Mouse (Mus musculus) erythroblast, embryonic 14.5 days (primary cell): Measurements from ENCODE around the gene Ano10.

Experiments
- GATA1 ChIP-seq: IDR thresholded peaks from 2 replicates; pipeline ENCODE4 v1.6.1; 2012; ENCODE audit warnings: low read length, inconsistent platforms, mixed read lengths
- TAL1 ChIP-seq: IDR thresholded peaks from 3 replicates; pipeline ENCODE4 v1.6.1; 2012; ENCODE audit warnings: low read length, inconsistent platforms, mixed read lengths

- no peak for TF ChIP-seq GATA1
- TF ChIP-seq TAL1 = no peak
Measured at GRCm38 (mm10) chr9:122193361-122193760, 100.9 kb downstream of the Ano10 start.
